Mouse (Mus musculus) embryo, embryonic 10 days (tissue): ENCODE measurements around the gene Pfdn4.

Source experiments
- DNase-seq: peaks from one replicate; pipeline ENCODE4 v3.0.0-alpha.2; 2015; ENCODE audit warnings: low spot score

Pfdn4 gene

DNA sequence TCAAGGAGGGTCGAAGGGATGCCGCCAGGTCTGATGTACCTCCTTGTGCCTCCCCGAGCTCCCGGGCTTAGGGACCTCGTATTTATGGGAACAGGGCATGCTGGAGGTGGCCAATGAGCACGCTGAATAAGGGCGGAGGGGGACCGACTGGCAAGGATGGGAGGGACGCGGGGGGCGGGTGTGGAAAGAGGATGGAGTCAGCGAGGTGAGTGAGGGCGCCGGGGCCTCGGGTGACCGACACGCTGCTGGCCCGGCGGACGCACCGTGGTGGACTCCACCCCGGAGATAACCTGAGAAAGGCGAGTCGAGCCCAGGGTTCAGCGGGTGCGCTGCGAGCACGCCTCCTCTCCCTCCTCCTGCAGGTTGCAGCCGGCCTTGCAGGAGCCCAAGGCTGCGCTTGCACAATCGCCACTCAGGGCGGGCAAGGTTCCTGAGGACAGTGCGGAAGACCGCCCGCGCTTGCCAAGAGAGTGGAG, 901 bp downstream of the Pfdn4 start, which contains the start of gene Cyp24a1:
TSS of gene Cyp24a1 (minus strand) at position 55 of the 476 bp plus-strand sequence.
- DNase-seq = peak; percentile 79

DNA sequence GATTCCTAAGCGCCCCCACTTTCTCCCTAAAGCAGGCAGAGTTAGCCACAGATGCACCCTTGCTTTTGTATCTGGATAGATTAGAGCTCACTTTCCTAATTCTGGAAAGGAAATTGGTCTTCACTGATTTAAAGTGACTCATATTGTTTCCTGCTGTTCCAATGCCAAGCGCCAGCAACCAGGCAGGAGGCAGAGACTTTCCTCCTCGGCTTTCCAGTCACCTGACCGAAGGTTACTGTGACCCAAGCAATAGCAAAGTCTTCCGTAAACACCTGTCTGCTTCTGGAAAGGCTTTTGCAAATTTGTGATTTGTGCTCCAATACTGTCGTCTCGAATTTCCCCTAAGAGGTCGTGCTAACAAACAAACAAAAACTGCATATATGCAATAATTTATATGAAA, 1.8 kb downstream of the Pfdn4 start:
- no peak for DNase-seq

DNA sequence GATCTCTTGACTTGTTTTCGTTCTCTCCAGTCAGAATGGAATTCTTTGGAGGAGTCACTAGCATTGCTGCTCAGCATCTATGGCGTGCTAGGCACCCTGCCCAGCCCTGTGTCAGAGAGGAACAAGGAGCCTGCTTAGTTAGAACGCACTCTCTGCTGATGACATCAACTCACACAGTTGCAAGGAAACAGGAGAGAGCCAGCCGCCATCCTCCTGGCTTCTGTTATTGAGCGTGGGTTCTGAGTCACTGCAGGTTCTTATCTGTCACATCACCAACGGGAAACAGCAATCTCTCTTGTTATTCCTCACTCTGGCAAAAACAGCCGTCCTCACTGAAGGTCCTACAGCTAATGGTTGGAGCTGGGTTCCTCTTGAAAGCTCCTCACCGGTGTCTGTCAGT, 7.1 kb downstream of the Pfdn4 start:
- DNase-seq = no peak

DNA sequence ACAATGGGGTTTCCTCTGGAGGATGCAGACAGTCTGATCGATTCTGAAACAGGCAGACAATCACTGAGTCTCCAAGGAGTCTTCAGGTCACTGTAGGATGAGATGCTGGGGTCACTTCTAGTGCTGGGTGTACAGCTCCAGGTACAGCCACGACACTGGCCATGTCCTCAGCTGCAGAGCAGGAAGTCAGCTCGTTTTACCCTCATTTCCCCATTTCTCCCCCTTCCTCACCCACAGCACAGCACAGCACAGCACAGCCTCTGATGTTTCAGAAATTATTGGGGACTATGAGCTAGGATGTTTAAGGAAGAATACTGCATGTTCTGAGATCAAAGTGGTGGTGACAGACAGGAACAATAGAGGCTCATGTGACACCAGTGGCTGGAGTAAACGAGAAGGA, 7.8 kb downstream of the Pfdn4 start:
- DNase-seq = no peak

DNA sequence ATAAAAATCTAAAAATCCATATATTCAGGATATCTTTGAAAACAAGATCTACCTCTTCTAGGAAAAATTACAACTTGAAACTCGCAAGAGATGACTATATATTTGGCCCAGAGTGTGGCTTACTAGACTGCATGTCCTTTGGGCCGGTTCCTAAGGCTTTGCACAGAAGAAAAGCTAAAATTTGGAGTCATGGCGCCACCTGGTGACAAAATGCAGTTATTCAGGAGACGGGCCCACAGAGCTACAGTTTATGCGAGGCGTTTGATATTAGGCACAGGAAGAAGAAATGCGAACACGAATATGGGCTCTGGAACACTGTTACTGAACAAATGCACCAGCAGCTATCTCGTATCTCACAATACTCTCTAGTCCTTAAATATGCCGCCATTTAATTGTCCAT, 11.5 kb downstream of the Pfdn4 start:
- DNase-seq = peak; percentile 89

DNA sequence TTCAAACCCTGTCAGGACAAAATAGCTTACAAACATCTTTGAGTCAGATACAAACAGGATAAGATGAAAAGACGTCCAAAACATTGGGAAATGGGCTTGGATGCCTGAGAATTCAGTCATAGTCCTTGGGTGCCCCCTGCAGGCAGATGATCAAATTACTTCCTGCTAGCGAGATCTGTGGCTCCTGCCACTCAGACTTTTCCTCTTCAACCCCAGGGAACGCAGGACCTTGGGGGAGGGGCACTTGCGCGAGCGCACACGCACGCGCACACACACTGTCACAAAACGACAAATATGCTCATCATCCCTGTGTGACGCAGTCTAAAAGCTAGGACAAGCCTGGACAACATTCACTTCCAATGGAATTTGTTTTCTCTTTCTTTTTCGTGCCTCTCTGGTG, 12.6 kb downstream of the Pfdn4 start:
- peak; percentile 92 for DNase-seq

DNA sequence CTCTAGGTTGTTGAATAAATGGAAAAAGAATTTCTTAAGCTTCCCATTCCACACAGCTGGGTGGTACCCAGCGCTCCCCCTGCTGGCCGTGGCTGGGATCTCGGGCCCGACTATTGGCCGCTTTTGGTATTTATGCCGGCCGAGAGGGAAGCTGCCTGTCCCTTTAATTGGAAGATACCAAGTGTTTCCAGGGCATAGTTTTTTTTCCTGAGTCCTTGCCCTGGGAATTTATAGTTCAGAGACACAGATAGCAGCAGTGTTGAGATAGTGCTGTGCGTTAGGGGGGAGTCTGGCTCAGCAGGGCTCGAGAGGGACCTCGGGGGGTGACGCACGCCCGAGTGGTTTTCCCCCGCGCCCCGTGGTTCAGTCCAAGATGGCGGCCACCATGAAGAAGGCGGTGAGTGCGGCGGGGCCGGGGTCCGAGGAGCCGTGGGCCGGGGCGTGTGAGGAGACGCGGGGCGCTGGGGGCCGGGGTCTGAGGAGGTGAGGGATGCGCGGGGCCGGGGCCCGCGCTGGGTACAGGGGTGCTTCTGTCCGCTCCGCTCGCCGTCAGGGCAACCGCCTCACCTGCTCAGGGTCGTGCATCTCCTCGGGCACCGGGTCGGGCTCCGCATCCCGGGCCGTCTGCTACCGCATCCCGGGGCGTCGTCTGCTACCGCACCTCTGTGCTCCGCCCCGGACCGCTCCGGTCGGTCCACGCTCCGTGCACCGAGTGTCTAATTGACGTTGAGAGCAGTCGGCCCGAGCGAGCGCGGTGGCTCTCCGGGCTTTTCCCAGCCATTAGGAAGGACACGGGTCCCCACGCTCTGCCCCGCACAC, 15.1 kb downstream of the Pfdn4 start:
- DNase-seq = peak; percentile 89

DNA sequence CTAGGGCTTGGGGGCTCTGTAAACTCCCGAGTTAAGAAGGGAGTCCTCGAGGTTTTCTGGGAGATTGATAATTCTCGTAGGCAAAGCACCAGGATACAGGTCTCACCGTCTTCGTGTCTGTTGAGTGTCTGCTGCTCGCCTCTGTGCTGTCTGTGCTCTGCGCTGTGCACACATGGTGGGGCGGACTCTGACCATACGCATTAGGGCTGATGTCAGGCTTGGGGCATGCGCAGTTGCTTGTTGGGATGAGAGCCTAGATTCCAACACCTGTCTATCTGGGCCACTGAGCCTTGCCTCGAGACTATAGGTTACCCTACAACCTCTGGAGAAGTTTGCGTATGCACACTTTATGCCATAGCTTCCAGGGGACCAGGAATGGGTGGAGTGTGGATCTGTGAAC, 17.5 kb downstream of the Pfdn4 start:
- DNase-seq = no peak

DNA sequence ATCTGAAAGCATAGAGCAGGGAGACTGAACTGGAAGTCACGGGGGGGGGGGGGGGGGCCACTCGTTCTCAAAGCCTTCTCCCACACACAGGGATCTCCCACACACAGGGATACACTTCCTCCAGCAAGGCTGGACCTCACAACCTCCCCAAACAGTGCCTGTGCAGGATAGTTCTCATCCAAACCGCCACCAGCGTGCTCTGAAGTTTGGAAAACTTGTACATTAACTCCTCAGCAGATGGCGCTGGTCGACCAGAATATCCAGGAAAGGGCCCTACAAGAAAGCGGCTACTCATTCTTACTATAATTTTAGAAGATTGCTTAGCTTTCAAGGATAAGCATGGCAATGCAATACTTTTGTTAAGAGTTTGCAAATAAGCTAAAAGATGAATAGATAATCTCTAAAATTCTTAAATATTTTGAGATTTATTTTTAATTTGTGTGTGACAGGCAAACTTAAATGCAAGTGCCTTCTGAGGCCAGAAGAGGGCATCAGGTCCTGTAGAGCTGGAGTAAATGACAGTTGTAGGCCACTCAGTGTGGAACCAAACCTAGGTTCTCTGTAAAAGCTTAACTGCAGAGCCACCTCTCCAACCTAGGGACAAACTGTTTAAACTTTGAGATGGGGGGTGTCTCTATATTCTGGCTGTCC, 24.2 kb downstream of the Pfdn4 start:
- peak; percentile 86 for DNase-seq

DNA sequence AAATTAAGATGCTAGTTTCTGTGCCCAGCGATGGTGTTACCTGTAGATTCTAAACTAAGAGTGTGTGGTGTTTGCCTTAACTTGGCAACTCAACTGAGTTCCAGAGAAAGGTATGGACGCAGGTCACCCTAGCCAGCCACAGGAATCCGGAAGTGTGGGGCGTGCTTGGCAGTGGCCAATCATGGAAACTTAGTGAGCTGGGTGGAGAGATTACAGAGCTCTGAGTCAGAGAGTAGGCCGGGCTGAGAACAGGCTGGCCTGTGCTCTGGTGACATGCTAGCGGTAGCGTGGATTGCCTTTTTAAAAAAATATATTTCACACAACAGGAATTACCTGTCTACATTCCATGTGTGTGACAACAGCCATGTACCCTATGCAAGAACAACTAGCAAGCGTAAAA, 30.3 kb downstream of the Pfdn4 start:
- no peak for DNase-seq

DNA sequence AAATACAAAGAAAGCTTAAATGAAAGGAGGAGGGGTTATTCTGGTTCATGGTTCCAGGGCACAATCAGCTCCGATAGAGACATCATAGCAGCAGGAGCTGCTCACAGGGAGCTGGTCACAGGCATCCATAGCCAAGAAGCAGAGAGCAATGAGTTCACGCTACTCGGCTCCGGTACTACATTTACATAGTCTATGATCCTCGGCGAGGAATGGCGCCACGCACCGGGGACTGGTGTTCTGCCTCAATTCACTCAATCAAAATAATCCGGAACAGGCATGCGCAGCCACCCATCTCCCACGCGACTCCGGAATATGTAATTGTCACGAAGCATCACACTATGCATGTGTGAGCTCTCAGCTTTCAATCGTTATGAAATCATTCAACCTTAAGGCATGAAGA, 31.8 kb downstream of the Pfdn4 start:
- DNase-seq = no peak

DNA sequence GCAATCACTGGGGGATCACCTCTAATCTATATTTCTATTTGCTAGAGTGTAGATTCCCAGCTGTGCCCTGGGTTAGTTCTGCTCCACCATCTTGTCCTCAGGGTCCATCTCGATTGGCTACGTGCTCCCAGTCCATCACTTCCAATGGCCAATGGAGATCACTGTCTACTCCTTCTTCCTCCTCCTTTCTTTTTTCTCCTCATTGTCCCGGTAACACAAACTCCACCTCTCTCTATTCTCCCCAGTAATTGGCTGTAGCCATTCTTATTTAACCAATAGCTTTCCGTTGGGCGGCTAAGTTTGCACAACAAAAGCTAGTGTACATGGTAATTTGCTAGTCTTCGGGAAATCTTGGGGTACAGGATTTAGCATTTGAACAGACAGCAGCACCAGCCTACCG, 33.5 kb downstream of the Pfdn4 start:
- no peak for DNase-seq

DNA sequence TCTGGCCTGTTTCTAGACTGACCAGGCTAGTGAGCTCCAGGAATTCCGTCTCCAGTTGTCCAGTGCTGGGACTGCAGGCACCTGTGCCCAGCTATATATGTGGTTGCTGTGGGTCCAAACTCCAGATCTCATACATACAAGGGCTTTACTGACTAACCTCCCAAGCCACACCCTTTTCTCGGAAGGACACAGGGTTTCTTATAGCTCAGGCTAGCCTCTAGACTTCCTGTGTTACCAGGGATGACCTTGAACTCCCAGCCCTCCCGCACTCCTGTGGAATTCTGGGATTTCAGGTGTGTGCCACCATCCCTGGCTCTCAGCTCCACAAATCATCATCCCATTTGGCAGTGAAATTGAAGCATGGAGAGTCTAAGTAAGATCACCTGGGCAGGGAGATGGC, 34.0 kb downstream of the Pfdn4 start:
- no peak for DNase-seq

DNA sequence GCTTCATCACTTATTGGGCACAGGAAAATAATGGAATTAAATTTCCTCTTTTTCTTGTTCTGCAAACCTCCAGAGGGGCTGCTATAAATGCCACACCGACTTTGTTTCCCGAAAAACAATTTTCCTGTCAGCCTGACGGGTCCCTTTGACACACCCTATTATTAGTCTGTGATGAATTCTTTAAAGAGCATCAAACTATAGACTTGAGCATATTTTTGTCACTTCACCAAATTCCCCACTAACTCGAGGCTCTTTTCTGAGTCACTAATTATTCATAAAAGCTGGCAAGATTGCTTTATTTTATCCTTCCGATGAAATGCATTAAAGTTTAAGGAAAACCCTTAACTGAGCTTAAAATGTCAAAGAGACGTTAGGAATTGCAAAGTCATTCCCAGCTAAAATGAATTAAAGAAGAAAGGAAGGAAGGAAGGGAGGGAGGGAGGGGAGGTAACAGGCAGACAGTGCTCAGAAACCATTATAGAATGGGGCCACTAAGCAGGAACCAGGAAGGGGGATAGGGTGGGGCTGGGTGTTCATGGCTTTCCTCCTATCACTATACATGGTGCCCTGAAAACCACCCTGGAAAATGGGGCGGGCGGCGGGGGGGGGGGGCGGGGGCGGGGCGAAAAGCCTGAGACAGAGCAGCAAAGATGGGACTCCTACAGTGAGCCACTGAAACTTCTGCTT, 38.0 kb downstream of the Pfdn4 start:
- no peak for DNase-seq

DNA sequence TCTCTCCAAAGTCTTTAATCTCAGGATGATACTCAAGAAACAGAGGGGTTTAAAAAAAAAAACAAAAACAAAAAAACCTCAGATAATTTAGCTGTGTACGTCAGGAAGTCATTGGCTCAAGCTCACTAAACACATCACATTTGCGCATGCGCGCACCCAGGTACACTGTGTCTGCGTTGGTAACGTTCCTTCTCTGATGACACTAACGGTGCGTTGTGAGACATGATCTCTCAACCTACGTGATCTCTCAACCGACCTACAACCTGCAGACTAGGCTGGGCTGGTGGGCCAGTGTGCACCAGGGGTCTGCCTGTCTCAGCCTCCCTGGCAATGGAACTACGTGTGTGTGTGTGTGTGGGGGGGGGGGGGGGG, 38.6 kb downstream of the Pfdn4 start:
- DNase-seq = no peak

DNA sequence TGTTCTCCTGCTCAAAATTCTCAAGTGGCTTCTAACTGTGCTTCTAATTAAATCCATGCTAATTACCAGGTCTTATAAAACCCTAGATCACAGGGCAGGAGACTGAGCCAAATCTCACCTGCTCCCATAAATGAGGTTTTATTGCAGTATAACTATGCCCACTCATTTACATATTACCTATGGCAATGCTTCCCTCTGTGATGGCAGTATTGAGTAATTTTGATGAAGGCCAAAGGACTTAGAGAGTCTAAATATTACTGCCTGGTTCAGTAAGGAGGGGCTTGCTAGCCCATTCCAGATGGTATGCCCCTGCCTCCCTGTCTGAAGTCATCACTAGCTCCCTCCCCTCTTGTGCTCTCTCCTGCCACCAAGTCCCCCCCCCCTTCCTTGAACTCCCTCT, 39.6 kb downstream of the Pfdn4 start:
- DNase-seq = no peak

DNA sequence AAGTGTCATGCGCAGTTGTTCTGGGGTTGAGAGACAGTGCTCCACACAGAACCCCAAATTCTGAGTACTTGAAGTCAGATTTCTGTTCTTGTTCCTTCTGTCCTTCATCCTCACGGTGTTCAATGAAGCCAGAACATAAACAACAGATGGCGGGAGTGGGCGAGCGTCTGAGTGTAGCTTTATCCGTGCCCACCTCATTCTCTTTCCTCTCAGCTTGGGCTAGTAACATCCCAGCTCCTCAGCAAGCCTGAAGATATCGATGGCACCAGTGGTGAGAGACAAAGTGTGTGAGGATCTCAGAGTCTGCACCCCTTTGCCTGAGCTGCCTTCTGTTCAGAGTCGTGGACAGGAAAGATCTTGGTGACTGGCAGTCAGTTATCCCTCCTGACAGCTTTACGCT, 43.0 kb downstream of the Pfdn4 start:
- no peak for DNase-seq

DNA sequence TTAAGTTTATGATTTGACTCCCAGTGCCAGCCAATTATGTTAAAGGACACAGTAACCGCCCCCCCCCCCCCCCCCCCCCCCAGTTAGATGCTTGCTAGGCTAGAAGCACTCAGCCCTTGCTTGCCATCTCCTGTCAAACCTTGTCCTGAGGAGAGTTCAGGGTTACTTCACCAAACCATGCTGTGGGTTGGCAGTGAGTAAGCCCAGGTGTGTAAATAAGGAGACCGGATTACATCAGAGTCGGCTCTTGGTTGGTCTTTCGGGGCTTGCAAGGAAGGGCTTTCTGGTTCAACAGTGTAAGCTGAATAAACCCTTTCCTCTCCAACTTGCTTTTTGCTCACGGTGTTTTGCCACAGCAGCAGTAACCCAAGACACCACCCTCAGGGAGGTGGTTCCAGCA, 47.4 kb downstream of the Pfdn4 start:
- no peak for DNase-seq

DNA sequence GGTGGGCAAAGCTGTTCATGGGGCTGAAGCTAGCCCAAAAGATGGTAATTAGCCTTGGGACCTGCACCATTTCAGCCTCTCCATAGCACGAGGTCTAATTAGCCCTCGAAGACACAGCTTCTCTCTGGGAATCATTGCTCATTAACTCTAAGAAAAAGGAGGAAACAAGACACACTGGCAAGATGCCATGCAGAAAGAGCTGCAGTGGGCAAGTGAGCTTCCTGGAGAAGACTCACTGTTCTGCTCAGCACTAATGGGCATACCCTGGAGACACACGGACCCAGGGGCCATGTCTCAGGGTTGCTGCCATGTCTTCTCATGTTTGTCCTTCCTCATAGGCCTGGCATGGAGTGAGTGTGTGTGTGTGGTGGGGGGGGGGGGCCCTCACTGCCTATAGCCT, 47.9 kb downstream of the Pfdn4 start:
- no peak for DNase-seq

DNA sequence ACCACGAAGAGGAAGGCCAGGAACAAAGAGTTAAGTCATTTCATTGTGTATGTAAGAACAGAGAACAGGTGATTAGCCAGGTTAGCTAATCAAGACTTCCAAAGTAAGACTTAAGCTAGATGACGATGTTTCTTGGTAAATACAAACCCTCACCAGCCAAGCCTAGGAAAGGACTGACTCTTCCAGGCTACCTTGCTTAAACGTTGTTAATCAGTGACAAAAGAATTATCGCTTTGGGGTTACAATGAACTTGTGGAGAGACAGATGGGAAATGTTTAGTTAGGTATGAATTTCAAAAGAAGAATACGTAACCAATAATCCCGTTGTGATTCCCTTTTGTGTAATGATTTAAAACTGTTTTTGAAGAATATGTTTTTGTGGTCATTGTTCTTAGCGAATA, 48.7 kb downstream of the Pfdn4 start:
- DNase-seq = no peak

DNA sequence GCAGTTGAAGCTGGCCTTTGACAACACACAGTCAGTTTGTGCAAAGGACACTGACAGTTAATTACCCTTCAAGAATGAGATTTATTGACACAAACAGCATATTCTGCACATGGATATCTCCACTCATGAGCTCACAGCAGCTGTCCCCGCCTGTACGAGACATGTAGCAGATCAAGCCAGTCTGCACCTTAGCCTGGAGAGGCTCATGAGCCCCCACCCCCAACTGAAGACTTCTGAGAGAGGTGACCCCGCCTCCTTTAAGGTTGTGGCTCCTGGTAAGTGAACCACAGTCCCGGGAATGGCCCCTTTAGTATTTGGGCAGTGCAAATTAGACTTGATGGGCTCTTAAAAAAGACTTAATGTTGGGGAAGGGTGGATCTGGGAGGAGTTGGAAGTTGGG, 49.5 kb downstream of the Pfdn4 start:
- DNase-seq = no peak

DNA sequence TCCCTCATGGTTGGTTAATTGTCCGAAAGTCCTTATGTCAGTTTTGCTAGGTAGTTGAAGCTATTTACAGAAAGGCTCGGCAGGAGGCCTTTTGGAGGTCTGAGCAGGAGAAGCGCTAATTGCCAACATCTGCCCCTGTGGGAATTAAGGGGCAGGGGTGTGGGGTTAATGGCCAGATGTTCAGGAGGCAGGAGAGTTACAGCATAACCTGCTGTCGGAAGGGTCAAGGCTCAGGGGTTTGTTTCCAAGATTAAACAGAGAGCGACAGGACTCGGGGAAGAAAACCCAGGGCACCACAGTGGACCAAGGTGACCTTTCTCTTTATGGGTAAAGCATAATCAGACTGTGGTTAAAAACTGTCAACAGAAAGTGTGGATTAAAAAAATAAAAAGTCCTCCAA, 51.3 kb downstream of the Pfdn4 start:
- DNase-seq = peak; percentile 81

DNA sequence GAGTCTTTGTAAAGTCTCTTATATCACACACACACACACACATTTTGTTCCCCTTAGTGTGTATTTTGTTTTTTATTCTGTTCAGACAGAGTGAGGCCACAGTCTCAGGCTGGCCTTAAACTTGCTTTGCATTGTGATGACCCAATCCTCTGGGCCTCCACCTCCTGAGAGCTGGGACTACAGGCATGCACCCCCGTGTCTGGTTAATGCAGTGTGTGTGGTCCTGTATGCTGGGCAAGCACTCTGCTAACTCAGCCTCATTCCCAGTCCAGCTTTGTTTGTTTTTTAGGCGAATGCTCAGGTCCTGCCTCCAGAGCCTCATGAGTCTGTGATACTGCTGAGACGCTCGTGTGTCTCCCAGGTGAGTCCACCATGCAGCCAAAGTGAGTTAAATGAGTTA, 51.8 kb downstream of the Pfdn4 start:
- peak; percentile 60 for DNase-seq
